Mouse (Mus musculus) hindbrain, postnatal 0 days (tissue): ENCODE results near the gene Spata21. TPM values are rescaled to one million over a fixed set of nuclear protein-coding genes. Genes with fewer than 3 reads are reported as not detected.

Experiments used
- ATAC-seq: fragments of 200-750 bp; cut with Nextera tagmentation; 2 replicates; pipeline ENCODE4 v1.8.0; 2017; ENCODE audit warnings: mild to moderate bottlenecking, moderate TSS enrichment, moderate library complexity
- DNase-seq: peaks from one replicate; pipeline ENCODE4 v3.0.0-alpha.2; 2015; ENCODE audit warnings: low spot score
- H3K27ac ChIP-seq: fragments of 300-500 bp; sonication (generic); 2 replicates; pipeline ENCODE4 v1.5.1; 2014; ENCODE audit warnings: mild to moderate bottlenecking
- H3K27me3 ChIP-seq: fragments of 300-500 bp; sonication (generic); 2 replicates; pipeline ENCODE4 v1.6.1; 2014; ENCODE audit warnings: low read length, mixed read lengths; ENCODE audit not compliant: insufficient read depth
- H3K36me3 ChIP-seq: fragments of 300-500 bp; sonication (generic); 2 replicates; pipeline ENCODE4 v1.6.1; 2014; ENCODE audit warnings: low read length, mixed read lengths; ENCODE audit not compliant: insufficient read depth
- H3K4me1 ChIP-seq: fragments of 300-500 bp; sonication (generic); 2 replicates; pipeline ENCODE4 v1.6.1; 2014; ENCODE audit warnings: antibody characterized with exemption, low read length, mixed read lengths; ENCODE audit not compliant: insufficient read depth
- H3K4me2 ChIP-seq: fragments of 300-500 bp; sonication (generic); 2 replicates; pipeline ENCODE4 v1.6.1; 2014; ENCODE audit warnings: low read depth, mild to moderate bottlenecking, low read length, moderate library complexity, mixed read lengths
- H3K4me3 ChIP-seq: fragments of 300-500 bp; sonication (generic); 2 replicates; pipeline ENCODE4 v1.5.1; 2014; ENCODE audit warnings: low read length
- H3K9ac ChIP-seq: fragments of 300-500 bp; sonication (generic); replicated peaks from 2 replicates; pipeline ENCODE4 v1.6.1; 2014; ENCODE audit warnings: mild to moderate bottlenecking, low read length, moderate library complexity, mixed read lengths
- H3K9me3 ChIP-seq: fragments of 300-500 bp; sonication (generic); 2 replicates; pipeline ENCODE4 v1.6.1; 2016; ENCODE audit warnings: low read length, mixed read lengths
- CTCF ChIP-seq: IDR thresholded peaks from 2 replicates; pipeline ENCODE4 v1.5.1; 2016; ENCODE audit warnings: antibody characterized with exemption, control low read depth, low read depth
- WGBS: fragments of 180-500 bp; shearing (Covaris S2); extraction: QIAGEN DNeasy Blood & Tissue Kit; methylation state at CpG from one replicate; pipeline ENCODE4 v1.1.7; 2014; 5-methylcytosine and 5-hydroxymethylcytosine counted together
- polyA plus RNA-seq: library from polyadenylated mRNA; unstranded; fragments of >200 nt; fragmentation: Nextera tagmentation; extraction: Ambion mirVana; gene quantifications from 2 replicates; pipeline ENCODE4 v1.2.1, GENCODE M21; 2015
- total RNA-seq: library from RNA; depleted of rRNA; stranded (reverse); fragments of >200 nt; gene quantifications from 2 replicates; pipeline ENCODE4 v1.2.3, GENCODE M21; 2014

Gene Spata21
- total and polyA plus RNA-seq, 2 experiments from 2014 or later, result 0.37 to 1.6 TPM

DNA sequence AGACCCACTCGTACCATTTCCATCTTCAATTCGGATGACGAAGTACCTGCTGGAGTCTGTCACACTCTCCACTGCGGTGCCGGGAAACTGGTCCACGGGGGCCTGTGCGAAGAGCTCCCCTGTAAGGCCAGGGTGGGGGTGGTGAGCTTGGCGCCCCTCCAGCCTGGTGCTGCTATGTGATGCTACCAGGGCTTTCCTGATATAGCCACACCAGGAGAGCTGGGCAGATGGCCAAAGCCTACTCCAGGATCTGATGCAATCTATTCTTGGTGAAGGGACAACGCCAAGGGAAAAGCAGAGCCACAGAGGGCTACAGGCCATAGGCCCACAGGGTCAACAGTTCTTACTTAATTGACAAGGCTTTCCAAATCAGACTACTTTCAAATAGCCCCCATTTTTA lies 14.5 kb upstream of the Spata21 start:
- H3K36me3 ChIP-seq, result peaks cover 47% of the 10 kb centered on the region
- WGBS, result 73% methylated on average over 9 of the region's 9 CpGs

DNA sequence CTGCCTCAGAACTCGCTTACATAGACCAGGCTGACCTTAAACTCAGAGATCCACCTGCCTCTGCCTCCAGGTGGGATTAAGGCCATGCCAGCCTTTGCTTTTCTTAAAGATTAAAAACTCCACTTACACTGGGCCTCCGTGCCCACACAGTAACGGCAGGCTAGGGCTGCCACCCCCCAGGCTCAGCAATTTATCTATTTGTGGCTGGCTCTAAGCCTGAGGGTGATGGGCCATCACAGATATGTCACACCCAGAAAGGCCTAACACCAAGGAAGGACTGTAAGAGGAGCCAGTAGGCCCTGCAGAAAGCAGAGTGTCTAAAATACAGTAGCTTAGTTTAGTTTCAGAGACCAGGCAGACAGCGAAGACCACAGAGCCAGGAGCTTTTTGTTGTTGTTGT lies 14.0 kb upstream of the Spata21 start:
- no peaks in the 10 kb centered on the region for H3K9me3 ChIP-seq
- no peak for DNase-seq
- H3K9ac ChIP-seq, result no peak overlapping the region
- H3K4me2 ChIP-seq, result no peak overlapping the region
- WGBS, result 94% methylated on average over 4 of the region's 4 CpGs
- H3K4me3 ChIP-seq, result no peak overlapping the region
- no peak for TF ChIP-seq CTCF
- no peaks in the 10 kb centered on the region for H3K27me3 ChIP-seq
- H3K27ac ChIP-seq, result no peak overlapping the region
- no peak for ATAC-seq
- H3K4me1 ChIP-seq, result peaks cover 7% of the 10 kb centered on the region
- H3K36me3 ChIP-seq, result peaks cover 42% of the 10 kb centered on the region

More for the DNA sequence above, 14.5 kb upstream of the Spata21 start:
- H3K4me1 ChIP-seq, result peaks cover 7% of the 10 kb centered on the region
- DNase-seq, result no peak
- no peak for ATAC-seq
- no peak overlapping the region for H3K27ac ChIP-seq
- no peak for TF ChIP-seq CTCF
- no peaks in the 10 kb centered on the region for H3K9me3 ChIP-seq
- H3K4me2 ChIP-seq, result no peak overlapping the region
- no peak overlapping the region for H3K4me3 ChIP-seq
- H3K9ac ChIP-seq, result no peak overlapping the region
- no peaks in the 10 kb centered on the region for H3K27me3 ChIP-seq

DNA sequence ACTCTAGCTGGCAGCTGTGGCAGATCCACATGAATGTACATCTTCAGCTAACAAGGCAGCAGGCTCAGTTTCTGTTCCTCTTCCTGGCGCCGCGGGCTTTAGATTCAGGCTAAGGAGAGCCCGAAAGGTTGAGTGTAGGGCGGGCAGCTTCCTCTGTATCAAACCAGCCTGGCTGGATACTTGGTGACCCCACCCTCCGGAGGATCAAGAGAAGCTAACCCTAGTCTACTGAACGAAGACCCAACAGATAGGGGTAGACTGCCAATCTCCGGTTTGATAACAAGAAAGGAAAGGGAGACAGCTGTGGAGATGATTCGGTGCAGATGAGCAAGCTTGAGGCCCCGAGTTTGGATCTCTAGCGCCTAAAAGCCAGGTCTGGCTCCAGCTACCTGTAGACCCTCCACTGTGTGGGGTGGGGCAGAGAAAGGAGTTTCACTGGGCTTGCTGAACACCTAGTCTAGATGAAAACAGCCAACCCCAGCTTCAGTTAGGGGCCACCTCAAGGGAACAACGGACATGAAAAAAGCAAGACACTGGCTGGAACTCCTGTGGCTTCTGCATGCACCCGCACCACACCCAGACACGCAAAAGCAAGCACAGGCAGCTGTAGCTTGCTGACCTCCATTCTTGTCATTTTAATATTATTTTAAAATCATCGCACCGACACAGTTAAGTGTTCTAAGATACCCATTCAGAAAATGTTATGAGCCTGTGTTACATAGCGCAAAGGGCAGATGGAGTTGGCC lies 11.2 kb upstream of the Spata21 start:
- DNase-seq, result no peak
- Histone ChIP-seq H3K27ac (no peak overlapping the region), H3K4me3 (peak overlapping the region; percentile 98), H3K9ac (peak overlapping the region; percentile 97), H3K36me3 (peaks cover 16% of the 10 kb centered on the region), H3K9me3 (no peaks in the 10 kb centered on the region), H3K4me1 (peaks cover 7% of the 10 kb centered on the region), H3K27me3 (no peaks in the 10 kb centered on the region), H3K4me2 (peak overlapping the region; percentile 97)
- WGBS, result 82% methylated on average over 17 of the region's 17 CpGs
- no peak for ATAC-seq
- no peak for TF ChIP-seq CTCF

DNA sequence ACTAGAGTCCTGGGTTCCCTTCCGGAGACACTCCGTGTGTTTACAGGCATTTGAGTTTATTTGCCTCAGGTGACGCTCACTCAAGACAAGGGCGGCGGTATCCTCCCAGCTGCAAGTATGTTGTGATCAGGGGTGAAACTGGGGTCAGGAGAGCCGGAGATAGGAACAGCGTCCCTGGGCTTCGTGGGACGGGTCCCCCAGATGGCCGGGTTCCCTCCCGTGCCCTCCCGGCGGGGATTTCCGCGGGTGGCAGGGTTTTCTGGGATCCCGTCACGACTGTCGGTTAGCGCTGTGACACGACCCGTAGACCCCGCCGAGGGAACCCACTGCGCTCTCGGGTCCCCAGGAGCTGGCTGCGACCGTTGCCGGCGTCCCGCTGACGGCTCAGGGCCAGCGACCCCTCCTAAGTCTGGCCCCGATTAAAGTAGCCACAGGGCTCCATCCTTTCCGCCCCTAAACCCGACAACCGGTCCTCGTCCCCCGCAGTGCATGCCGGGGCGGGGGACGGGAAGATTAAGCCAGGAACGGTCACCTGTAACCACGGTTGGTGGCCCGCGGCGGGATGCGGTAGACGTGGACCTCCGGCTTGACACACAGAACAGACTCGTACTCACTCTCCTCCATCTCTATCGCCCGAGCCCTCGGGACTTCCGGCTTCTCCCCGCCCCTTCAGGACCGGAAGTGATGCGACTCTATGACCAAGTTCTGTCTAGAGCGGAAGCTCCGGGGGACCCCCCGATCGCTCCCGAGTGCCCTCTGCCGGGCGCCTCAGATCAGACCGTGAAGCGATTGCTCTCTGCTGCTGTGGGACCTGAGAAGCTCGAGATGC lies 10.2 kb upstream of the Spata21 start, which contains the start of gene Necap2:
Gene Necap2, minus strand, starts transcription at position 677 of the 829 bp plus-strand sequence.
- Histone ChIP-seq H3K4me2 (peak within 1 kb of the TSS; percentile 97), H3K4me1 (peaks cover 7% of the 10 kb centered on the region), H3K27ac (peak within 1 kb of the TSS; percentile 65), H3K36me3 (0 out of 2 replicates have a peak, but pooled peaks cover 8% of the 10 kb centered on the region), H3K27me3 (no peaks in the 10 kb centered on the region), H3K9me3 (no peaks in the 10 kb centered on the region), H3K9ac (peak within 1 kb of the TSS; percentile 97), H3K4me3 (peak within 1 kb of the TSS; percentile 98)
- peak; percentile 83 for TF ChIP-seq CTCF
- WGBS, result under 1% methylated on average over 67 of the region's 67 CpGs
- ATAC-seq, result peak; percentile 95
- DNase-seq, result peak; percentile 98

DNA sequence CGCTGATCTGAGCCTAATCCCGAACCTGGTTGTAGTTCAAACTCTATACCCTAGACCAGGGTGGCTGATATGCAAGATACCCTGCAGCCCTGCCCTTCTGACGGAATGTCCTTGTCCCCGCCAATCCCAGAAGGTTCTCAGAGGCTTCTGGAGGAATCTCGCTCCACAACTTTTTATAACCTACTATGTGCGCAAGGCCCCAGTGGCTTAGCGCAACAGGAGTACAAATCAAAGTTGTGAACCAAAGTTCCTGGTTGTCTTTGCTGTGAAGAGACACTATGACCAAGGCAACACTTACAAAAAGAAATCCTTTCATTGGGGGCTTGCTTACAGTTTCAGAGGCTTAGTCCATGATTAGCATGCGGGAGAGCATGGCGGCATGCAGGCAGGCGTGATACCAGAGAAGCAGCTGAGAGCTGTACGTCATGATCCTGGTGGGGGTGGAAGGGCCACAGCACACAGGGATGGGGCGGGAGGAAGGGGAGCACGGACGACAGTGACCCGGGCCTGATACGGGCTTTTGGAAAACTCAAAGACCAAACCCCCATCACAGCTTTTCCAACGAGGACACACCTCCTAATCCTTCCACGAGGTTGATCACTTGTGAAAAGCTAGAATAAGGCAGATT lies 9.5 kb upstream of the Spata21 start:
- WGBS, result 70% methylated on average over 18 of the region's 18 CpGs

DNA sequence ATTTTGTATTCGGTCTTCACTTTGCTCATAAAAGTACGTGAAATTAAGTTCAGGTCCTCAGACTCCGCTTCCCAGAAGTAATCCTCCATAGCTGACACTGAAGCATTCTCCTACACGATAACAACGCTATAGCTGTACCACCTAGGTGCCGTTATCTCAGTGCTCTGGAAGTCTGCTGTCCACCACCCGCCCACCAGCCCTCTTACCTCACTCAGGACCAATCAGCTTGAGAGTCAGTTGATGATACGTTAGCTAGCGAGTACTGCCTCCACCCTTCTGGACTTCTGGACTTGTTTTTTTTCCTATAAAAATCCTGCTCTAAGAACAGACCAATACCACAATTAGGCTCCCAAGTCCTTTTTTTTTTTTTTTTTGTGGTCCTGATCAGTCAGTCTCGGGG lies 1.3 kb upstream of the Spata21 start:
- Histone ChIP-seq H3K27ac (no peak overlapping the region), H3K36me3 (no peaks in the 10 kb centered on the region), H3K9ac (no peak overlapping the region), H3K4me3 (no peak overlapping the region), H3K9me3 (no peaks in the 10 kb centered on the region), H3K4me1 (no peaks in the 10 kb centered on the region), H3K27me3 (no peaks in the 10 kb centered on the region), H3K4me2 (no peak overlapping the region)
- 79% methylated on average over 10 of the region's 10 CpGs for WGBS
- no peak for TF ChIP-seq CTCF
- no peak for ATAC-seq
- no peak for DNase-seq

More for the DNA sequence above, 9.5 kb upstream of the Spata21 start:
- no peak overlapping the region for H3K4me2 ChIP-seq
- ATAC-seq (no peak), DNase-seq (no peak)
- no peak overlapping the region for H3K9ac ChIP-seq
- H3K36me3 ChIP-seq, result 0 out of 2 replicates have a peak, but pooled peaks cover under 1% of the 10 kb centered on the region
- peaks cover 7% of the 10 kb centered on the region for H3K4me1 ChIP-seq
- peak overlapping the region; percentile 98; the same call in 1 of the 2 replicates for H3K4me3 ChIP-seq
- no peak for TF ChIP-seq CTCF
- no peaks in the 10 kb centered on the region for H3K27me3 ChIP-seq
- H3K9me3 ChIP-seq, result no peaks in the 10 kb centered on the region
- no peak overlapping the region for H3K27ac ChIP-seq
